Mouse (Mus musculus) erythroblast, embryonic 14.5 days (primary cell): ENCODE data around the gene Sap30l. TPM values are rescaled to one million over a fixed set of nuclear protein-coding genes. Genes with fewer than 3 reads are reported as not detected.

Experiments
- H3K27me3 ChIP-seq: 2 replicates; pipeline ENCODE4 v1.6.1; 2012; ENCODE audit warnings: inconsistent platforms; ENCODE audit not compliant: control insufficient read depth
- H3K36me3 ChIP-seq: 2 replicates; pipeline ENCODE4 v1.6.1; 2012; ENCODE audit warnings: mild to moderate bottlenecking, inconsistent platforms; ENCODE audit not compliant: control insufficient read depth
- H3K4me1 ChIP-seq: 2 replicates; pipeline ENCODE4 v1.6.1; 2012; ENCODE audit warnings: inconsistent platforms; ENCODE audit not compliant: control insufficient read depth
- H3K4me3 ChIP-seq: replicated peaks from 2 replicates; pipeline ENCODE3; 2012; ENCODE audit warnings: moderate library complexity, mild to moderate bottlenecking, inconsistent platforms
- H3K9me3 ChIP-seq: 2 replicates; pipeline ENCODE4 v1.6.1; 2012; ENCODE audit warnings: low read length, inconsistent platforms, mixed read lengths; ENCODE audit not compliant: control insufficient read depth
- GATA1 ChIP-seq: IDR thresholded peaks from 2 replicates; pipeline ENCODE4 v1.6.1; 2012; ENCODE audit warnings: low read length, inconsistent platforms, mixed read lengths
- TAL1 ChIP-seq: IDR thresholded peaks from 3 replicates; pipeline ENCODE4 v1.6.1; 2012; ENCODE audit warnings: low read length, inconsistent platforms, mixed read lengths
- polyA plus RNA-seq: library from polyadenylated mRNA; stranded (reverse); fragments of >175 nt; gene quantifications from 2 replicates; pipeline ENCODE4 v1.2.3, GENCODE M21; 2012

Sap30l gene
- polyA plus RNA-seq, 1 experiment: 2.8 TPM

DNA sequence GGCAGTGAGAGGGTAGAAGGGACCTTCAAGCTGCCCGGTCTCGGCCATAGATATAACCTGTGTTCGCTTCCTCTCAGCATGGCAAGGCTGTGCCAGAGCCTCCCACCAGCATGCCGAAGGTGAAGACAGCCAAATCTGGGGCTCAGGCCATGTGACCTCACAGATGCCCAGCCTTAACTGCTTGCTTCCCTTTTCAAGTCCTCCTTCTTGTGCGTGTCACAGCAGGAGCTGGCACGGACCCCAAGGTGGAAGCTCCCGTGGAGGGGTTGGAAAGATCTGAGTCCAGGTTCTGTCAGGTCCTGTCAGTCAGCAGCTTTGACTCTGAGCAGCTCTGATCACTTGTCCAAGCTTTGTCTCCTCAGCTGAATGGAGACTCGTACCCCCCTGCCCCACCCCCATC is 29.8 kb upstream of the Sap30l start:
- peaks cover 3% of the 10 kb centered on the region for H3K4me1 ChIP-seq
- no peaks in the 10 kb centered on the region for H3K27me3 ChIP-seq
- H3K9me3 ChIP-seq: no peaks in the 10 kb centered on the region
- no peak for TF ChIP-seq TAL1
- no peak for TF ChIP-seq GATA1
- H3K4me3 ChIP-seq: no peak overlapping the region
- peaks cover 92% of the 10 kb centered on the region for H3K36me3 ChIP-seq

DNA sequence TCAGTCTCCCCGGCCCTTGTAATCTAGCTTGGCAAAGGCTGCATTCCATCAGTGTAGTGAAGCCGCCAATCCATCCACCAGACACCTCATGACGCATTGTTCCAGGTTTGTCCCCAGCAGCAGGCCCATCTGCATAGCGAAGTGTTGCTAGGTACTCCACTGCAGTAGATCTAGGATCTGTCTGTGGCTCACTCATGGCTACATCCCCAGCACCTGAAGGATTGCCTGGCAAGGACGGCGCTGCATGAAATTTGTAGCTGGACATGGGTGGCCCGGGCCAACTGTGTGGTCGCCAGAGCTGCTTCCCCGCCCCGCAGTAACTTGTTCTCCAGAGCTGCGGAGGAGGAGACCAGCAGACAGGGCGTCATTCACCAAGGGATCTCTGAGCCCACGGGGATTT is 28.0 kb upstream of the Sap30l start:
- Histone ChIP-seq H3K4me3 (no peak overlapping the region), H3K36me3 (peaks cover 89% of the 10 kb centered on the region), H3K9me3 (no peaks in the 10 kb centered on the region), H3K27me3 (no peaks in the 10 kb centered on the region), H3K4me1 (peaks cover 14% of the 10 kb centered on the region)
- no peak for TF ChIP-seq GATA1
- no peak for TF ChIP-seq TAL1

DNA sequence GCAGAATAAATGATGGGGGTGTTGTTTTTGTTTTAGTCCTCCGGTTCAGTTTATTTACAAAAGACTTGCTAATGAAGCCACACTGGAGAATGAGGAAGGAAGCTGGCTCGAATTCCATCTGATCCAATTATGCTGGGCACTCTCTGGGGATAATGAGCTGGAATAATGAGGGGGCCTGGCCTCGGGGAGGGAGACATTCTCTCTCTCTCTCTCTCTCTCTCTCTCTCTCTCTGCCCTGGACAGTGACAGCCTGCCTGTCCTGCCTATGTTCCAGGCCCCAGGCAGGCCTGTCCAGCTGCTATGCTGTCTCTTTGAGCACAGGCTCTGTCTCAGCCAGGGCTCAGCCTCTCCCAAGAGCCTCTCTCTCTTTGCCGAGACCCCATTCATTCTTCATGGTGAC is 27.5 kb upstream of the Sap30l start:
- Histone ChIP-seq H3K4me1 (peaks cover 14% of the 10 kb centered on the region), H3K9me3 (no peaks in the 10 kb centered on the region), H3K36me3 (peaks cover 89% of the 10 kb centered on the region), H3K27me3 (no peaks in the 10 kb centered on the region), H3K4me3 (no peak overlapping the region)
- TF ChIP-seq TAL1: no peak
- TF ChIP-seq GATA1: no peak

DNA sequence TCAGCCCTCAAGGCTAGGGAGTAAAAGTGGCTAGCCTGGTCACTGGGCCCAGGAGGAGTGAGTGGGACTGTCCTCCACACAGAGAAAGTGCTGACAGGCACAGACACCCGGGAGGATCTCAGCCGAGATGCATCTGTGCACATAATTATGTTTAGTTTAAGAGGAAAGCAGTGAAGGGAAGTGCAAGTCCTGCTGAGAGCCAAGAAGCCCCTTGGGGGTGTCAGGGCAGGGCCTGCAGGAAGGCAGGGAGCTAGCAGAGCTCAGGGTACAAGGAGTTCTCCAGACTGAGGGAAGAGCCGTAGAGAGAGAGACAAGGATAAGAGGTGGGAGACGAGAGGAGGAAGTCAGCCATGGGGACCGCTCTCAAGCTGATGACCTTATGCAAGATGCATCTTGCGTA is 25.6 kb upstream of the Sap30l start:
- Histone ChIP-seq H3K9me3 (no peaks in the 10 kb centered on the region), H3K4me1 (peaks cover 14% of the 10 kb centered on the region), H3K27me3 (no peaks in the 10 kb centered on the region), H3K36me3 (peaks cover 84% of the 10 kb centered on the region), H3K4me3 (no peak overlapping the region)
- no peak for TF ChIP-seq TAL1
- TF ChIP-seq GATA1: no peak

DNA sequence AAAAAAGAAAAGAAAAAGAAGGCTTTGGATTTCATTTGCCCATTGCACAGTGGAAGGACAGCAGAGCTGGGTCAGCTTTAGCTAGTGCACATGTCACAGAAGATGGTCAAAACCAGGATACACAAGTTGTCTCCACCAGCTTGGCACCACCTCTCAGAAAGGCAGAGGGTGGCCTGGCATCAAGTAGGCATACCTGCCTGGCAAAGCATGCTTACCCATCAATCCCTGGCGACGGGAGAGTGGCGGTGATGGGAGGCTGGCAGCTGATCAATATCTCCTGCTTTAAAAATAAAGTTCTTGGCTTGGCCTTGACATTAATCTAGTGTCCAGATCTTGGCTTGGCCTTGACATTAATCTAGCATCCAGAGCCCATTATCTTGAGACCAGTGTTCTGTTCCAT is 24.9 kb upstream of the Sap30l start:
- H3K36me3 ChIP-seq: peaks cover 84% of the 10 kb centered on the region
- H3K27me3 ChIP-seq: no peaks in the 10 kb centered on the region
- no peaks in the 10 kb centered on the region for H3K9me3 ChIP-seq
- no peak overlapping the region for H3K4me3 ChIP-seq
- peaks cover 14% of the 10 kb centered on the region for H3K4me1 ChIP-seq
- TF ChIP-seq TAL1: no peak
- TF ChIP-seq GATA1: no peak

DNA sequence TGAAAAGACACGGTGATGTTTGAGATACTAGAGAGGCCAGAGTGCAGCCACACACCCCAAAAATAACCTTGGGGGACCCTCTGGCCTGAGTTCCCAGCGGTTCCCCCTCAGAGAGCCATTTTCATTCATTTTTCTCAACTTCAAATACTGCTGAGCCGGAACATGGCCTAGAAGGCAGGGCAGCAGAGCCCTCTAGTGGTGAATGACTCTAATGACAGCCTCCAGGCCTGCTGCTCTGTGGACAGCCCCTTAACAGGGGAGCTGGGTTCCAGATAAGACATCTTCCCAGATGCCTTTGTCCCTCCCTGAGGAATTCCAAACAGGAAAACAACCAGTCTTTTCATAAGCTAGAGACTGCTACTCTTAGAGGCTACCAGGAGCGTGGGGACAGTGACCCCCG is 23.1 kb upstream of the Sap30l start:
- Histone ChIP-seq H3K9me3 (no peaks in the 10 kb centered on the region), H3K4me1 (peaks cover 14% of the 10 kb centered on the region), H3K27me3 (no peaks in the 10 kb centered on the region), H3K36me3 (peaks cover 77% of the 10 kb centered on the region), H3K4me3 (no peak overlapping the region)
- TF ChIP-seq GATA1 (no peak), TAL1 (no peak)

DNA sequence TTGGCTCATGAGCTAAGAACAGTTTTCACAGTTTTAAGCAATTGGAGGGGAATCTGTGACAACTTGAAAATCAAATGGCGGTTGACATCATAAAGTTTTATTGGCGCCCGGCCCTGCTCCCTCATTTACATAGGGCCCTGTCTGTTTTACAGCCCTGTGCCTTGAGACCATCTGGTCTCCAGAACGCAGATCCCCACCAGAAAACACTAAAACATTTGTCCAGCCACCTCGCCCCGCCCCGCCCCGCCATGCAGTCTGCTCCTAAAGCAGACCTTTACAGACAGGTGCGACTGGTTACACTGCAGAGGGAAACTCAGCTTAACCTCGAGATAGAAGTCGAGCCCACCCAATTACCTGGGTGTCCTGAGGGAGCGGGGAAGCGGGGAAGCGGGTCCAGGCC is 21.6 kb upstream of the Sap30l start:
- H3K36me3 ChIP-seq: peaks cover 77% of the 10 kb centered on the region
- no peaks in the 10 kb centered on the region for H3K27me3 ChIP-seq

DNA sequence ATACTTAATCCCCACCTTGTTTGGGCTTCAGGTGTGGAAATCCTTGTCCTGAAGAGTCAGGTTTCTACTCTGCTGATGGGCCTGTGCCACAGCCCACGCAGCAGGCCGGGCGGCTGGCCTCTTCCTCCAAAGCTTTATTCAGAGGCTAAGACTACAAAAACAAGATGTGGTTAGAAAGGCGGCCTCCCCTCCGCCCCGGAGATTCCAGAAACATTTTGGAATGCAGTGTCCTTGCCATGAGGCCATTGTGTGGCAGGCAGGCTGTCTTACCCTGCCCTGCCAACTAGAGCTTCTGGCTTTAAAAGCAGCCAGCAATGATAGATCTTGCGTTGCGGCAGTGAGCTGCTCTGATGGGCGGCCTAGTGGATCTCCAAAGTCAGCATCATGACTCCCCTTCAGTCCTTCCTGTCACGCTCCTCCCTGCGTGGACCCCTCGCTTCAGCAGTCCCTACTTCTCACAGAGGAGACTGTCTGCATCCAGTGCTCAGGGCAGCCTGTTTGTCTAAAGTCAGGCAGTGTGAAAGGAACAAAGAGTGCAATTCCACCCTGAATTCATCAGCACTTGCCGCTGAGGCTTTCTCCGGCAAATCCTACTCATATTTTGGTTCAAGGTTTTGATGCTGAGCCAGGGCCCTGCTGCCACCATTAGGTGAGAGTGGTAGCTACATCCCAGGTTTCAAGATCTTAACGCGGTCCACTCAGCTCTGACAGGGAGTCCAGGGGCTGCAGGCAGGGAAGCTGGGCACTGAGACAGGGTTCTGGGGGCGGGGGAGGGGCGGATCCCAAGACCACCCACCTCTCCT is 14.6 kb upstream of the Sap30l start:
- TF ChIP-seq GATA1 (no peak), TAL1 (no peak)
- H3K4me1 ChIP-seq: peaks cover 4% of the 10 kb centered on the region
- no peak overlapping the region for H3K4me3 ChIP-seq
- peaks cover 45% of the 10 kb centered on the region for H3K36me3 ChIP-seq
- H3K27me3 ChIP-seq: no peaks in the 10 kb centered on the region; the same call in 1 of the 2 replicates
- H3K9me3 ChIP-seq: no peaks in the 10 kb centered on the region

More for the DNA sequence above, 21.6 kb upstream of the Sap30l start:
- no peaks in the 10 kb centered on the region for H3K9me3 ChIP-seq
- no peak overlapping the region for H3K4me3 ChIP-seq
- no peak for TF ChIP-seq TAL1
- no peak for TF ChIP-seq GATA1
- H3K4me1 ChIP-seq: peaks cover 14% of the 10 kb centered on the region

DNA sequence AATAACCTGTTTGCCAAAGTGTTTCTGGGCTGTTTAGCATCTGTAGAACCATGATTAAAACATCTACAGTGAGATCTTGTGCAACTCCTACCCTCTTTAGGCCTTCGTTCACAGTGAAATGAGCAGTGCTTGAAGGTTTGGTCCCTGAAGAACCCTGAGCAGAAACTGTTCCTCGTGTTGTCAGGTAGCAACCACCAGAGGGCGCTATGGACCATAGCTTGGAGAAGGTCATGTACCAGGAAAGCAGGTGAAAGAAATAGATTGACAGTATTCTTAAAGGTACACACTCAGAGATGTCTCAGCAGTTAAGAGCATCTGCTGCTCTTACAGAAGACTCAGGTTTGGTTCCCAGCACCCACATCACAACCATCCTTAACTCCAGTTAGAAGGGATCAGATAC is 13.5 kb upstream of the Sap30l start:
- peaks cover 39% of the 10 kb centered on the region for H3K36me3 ChIP-seq
- H3K4me3 ChIP-seq: no peak overlapping the region
- H3K9me3 ChIP-seq: no peaks in the 10 kb centered on the region
- H3K4me1 ChIP-seq: peaks cover 4% of the 10 kb centered on the region
- TF ChIP-seq TAL1 (no peak), GATA1 (no peak)
- no peaks in the 10 kb centered on the region; the same call in 1 of the 2 replicates for H3K27me3 ChIP-seq
